Mouse (Mus musculus): ENCODE data around the gene 6330409D20Rik. TPM values are rescaled to one million over a fixed set of nuclear protein-coding genes. Genes with fewer than 3 reads are reported as not detected.

The 6330409D20Rik gene
- polyA plus RNA-seq, 1 experiment from 2014 or later: 0.43 TPM

DNA sequence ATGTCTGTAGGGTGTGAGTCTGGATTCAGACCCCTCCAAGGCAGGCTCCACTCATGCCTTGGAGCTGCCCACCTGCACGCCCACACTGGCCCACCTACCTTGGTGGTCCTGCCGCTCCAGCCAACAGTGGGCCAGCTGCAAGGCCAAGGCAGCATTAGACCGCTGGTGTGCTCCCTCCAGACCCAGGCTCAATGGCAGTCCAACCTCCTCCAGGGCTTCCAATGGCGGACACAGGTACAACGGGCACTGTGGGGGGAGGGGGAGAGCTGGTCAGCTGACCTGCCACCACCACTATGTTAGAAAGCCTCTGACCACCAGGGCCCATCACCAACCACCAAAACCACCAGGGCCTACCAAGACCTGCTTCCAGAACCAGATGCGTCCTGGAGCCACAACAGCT lies 54.2 kb downstream of the 6330409D20Rik start:
- no peaks in the 10 kb centered on the region for H3K9me3 ChIP-seq (ENCODE audit: control insufficient read depth, low read length)
- H3K4me2 ChIP-seq (ENCODE audit: low read depth, low read length): no peak overlapping the region
- no peak overlapping the region for H3K9ac ChIP-seq (ENCODE audit: low read length)
- no peak for ATAC-seq (ENCODE audit: low read depth)
- WGBS: 85% methylated on average over 6 of the region's 6 CpGs
- H3K4me1 ChIP-seq (replicated peaks; ENCODE audit: control insufficient read depth, insufficient read depth, low read length): peaks cover 6% of the 10 kb centered on the region
- no peak overlapping the region for H3K4me3 ChIP-seq (ENCODE audit: low read length)
- H3K36me3 ChIP-seq (ENCODE audit: control insufficient read depth, insufficient read depth, low read length): peaks cover 42% of the 10 kb centered on the region
- no peaks in the 10 kb centered on the region for H3K27me3 ChIP-seq (ENCODE audit: control insufficient read depth, insufficient read depth, low read depth, low read length)
- H3K27ac ChIP-seq (ENCODE audit: low read length): no peak overlapping the region

DNA sequence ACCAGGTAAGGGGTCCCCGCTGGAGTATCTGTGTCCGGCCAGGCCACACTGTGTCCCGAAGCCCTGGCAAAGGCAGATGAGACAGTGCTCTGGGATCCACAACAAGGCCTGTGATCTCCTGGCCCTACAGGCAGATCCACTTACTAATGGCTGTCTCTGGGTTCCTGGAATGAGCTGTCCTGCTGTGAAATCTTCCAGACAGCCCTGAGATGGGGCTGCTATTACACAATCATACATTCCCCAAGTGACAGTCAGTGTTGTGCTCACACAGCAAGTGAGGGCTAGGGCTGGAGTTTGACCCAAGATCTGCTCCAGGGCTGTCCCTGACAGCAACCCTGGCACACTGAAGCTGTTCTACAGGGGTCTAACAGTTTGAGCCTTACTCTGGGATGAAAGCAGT lies 55.0 kb downstream of the 6330409D20Rik start:
- H3K9me3 ChIP-seq (ENCODE audit: control insufficient read depth, low read length): no peaks in the 10 kb centered on the region
- ATAC-seq (ENCODE audit: low read depth): no peak
- H3K4me3 ChIP-seq (ENCODE audit: low read length): no peak overlapping the region
- H3K27me3 ChIP-seq (ENCODE audit: control insufficient read depth, insufficient read depth, low read depth, low read length): no peaks in the 10 kb centered on the region
- whole genome bisulfite sequencing: 96% methylated on average over 3 of the region's 3 CpGs
- H3K9ac ChIP-seq (ENCODE audit: low read length): no peak overlapping the region
- peaks cover 6% of the 10 kb centered on the region for H3K4me1 ChIP-seq (replicated peaks; ENCODE audit: control insufficient read depth, insufficient read depth, low read length)
- H3K4me2 ChIP-seq (ENCODE audit: low read depth, low read length): no peak overlapping the region
- peaks cover 42% of the 10 kb centered on the region for H3K36me3 ChIP-seq (ENCODE audit: control insufficient read depth, insufficient read depth, low read length)
- no peak overlapping the region for H3K27ac ChIP-seq (ENCODE audit: low read length)

DNA sequence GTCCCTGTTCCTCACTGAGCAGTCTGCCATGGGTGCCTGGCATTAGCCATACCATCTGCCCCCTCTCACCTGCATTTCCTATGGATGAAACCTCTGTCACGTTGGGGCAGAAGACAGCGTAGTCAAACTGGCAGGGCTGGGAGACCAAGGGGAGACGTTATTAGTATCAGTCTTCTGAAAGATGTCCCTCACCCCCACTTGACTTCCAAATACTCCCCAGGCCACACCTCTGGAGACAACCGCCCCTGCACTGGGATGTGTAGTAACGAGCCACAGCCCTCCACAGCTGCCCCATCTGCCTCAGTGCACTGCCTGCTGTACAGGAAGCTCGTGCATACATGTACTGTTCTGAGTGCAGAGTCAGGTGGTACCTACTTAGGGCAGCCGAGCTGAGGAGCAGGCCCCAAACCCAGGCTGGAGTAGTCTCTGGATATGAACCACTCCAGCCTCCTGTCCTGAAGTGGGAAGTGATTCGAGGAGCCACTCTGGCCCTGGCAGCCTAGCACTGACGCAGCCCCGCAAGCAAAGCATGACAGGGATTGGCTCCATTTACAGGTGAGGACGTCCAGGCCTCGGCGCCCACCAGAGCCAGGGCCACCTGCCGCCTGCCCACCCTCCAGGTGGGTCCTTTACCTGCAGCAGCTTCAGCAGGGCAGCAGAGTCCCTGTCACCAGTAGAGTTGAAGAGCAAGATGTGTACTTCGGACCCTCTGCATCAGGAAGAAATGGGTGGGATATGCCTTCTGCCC lies 56.0 kb downstream of the 6330409D20Rik start:
- Histone ChIP-seq H3K4me1 (replicated peaks; ENCODE audit: control insufficient read depth, insufficient read depth, low read length) (peaks cover 4% of the 10 kb centered on the region; the same call in 1 of the 2 replicates), H3K4me2 (ENCODE audit: low read depth, low read length) (no peak overlapping the region), H3K9ac (ENCODE audit: low read length) (no peak overlapping the region), H3K36me3 (ENCODE audit: control insufficient read depth, insufficient read depth, low read length) (peaks cover 42% of the 10 kb centered on the region), H3K27ac (ENCODE audit: low read length) (no peak overlapping the region), H3K4me3 (ENCODE audit: low read length) (no peak overlapping the region), H3K9me3 (ENCODE audit: control insufficient read depth, low read length) (no peaks in the 10 kb centered on the region), H3K27me3 (ENCODE audit: control insufficient read depth, insufficient read depth, low read depth, low read length) (no peaks in the 10 kb centered on the region)
- ATAC-seq (ENCODE audit: low read depth): no peak
- WGBS: 83% methylated on average over 15 of the region's 15 CpGs

GRCm38 (mm10) chr2:32683701-32684100 lies 57.1 kb downstream of the 6330409D20Rik start:
- 89% methylated on average over 10 of the region's 10 CpGs for WGBS
- ATAC-seq (ENCODE audit: low read depth): no peak
- H3K27ac ChIP-seq (ENCODE audit: low read length): no peak overlapping the region
- no peak overlapping the region for H3K9ac ChIP-seq (ENCODE audit: low read length)
- no peak overlapping the region for H3K4me2 ChIP-seq (ENCODE audit: low read depth, low read length)
- H3K36me3 ChIP-seq (ENCODE audit: control insufficient read depth, insufficient read depth, low read length): peaks cover 47% of the 10 kb centered on the region
- H3K4me3 ChIP-seq (ENCODE audit: low read length): no peak overlapping the region
- H3K9me3 ChIP-seq (ENCODE audit: control insufficient read depth, low read length): no peaks in the 10 kb centered on the region
- H3K4me1 ChIP-seq (replicated peaks; ENCODE audit: control insufficient read depth, insufficient read depth, low read length): peaks cover 5% of the 10 kb centered on the region; the same call in 1 of the 2 replicates
- H3K27me3 ChIP-seq (ENCODE audit: control insufficient read depth, insufficient read depth, low read depth, low read length): no peaks in the 10 kb centered on the region

- peaks cover 5% of the 10 kb centered on the region; the same call in 1 of the 2 replicates for H3K4me1 ChIP-seq (replicated peaks; ENCODE audit: control insufficient read depth, insufficient read depth, low read length)
- peaks cover 51% of the 10 kb centered on the region for H3K36me3 ChIP-seq (ENCODE audit: control insufficient read depth, insufficient read depth, low read length)
- no peak overlapping the region for H3K27ac ChIP-seq (ENCODE audit: low read length)
- no peaks in the 10 kb centered on the region for H3K9me3 ChIP-seq (ENCODE audit: control insufficient read depth, low read length)
- no peak overlapping the region for H3K9ac ChIP-seq (ENCODE audit: low read length)
- no peak for ATAC-seq (ENCODE audit: low read depth)
- no peak overlapping the region for H3K4me2 ChIP-seq (ENCODE audit: low read depth, low read length)
- WGBS: 83% methylated on average over 14 of the region's 14 CpGs
- no peaks in the 10 kb centered on the region for H3K27me3 ChIP-seq (ENCODE audit: control insufficient read depth, insufficient read depth, low read depth, low read length)
- no peak overlapping the region for H3K4me3 ChIP-seq (ENCODE audit: low read length)
Measured at GRCm38 (mm10) chr2:32682721-32683417, 57.9 kb downstream of the 6330409D20Rik start.

MicroRNAs encoded within 50 kb of the gene (microRNA counts, 519-probe panel; counts per million panel counts)
- microRNA mmu-miR-2861: not detected

Small RNA genes lying within 50 kb of the gene (microRNA-seq; reads per million reads assigned to microRNA genes)
- gene Mir2861 (not detected), gene Mir3960 (not detected), gene Mir8093 (not detected)

Other genes with a start within 250 kb of the 6330409D20Rik start
- gene Fam102a, start 205.7 kb downstream of the 6330409D20Rik start, polyA plus RNA-seq (2015; fragmentation: Nextera tagmentation; extraction: Ambion mirVana): 11.9 and 12.7 TPM in 2 replicates
- 106 and 109 TPM in 2 replicates for gene Dpm2, start 170.2 kb downstream of the 6330409D20Rik start, polyA plus RNA-seq (2015; fragmentation: Nextera tagmentation; extraction: Ambion mirVana)
- 0.15 and 0.34 TPM in 2 replicates for gene Pip5kl1, start 166.2 kb downstream of the 6330409D20Rik start, polyA plus RNA-seq (2015; fragmentation: Nextera tagmentation; extraction: Ambion mirVana)
- not detected in 2 replicates for gene 9430097D07Rik, start 165.3 kb downstream of the 6330409D20Rik start, polyA plus RNA-seq (2015; fragmentation: Nextera tagmentation; extraction: Ambion mirVana)
- 26.0 and 28.1 TPM in 2 replicates for gene St6galnac4, start 153.9 kb downstream of the 6330409D20Rik start, polyA plus RNA-seq (2015; fragmentation: Nextera tagmentation; extraction: Ambion mirVana)
- 25.4 and 26.3 TPM in 2 replicates for gene St6galnac6, start 141.3 kb downstream of the 6330409D20Rik start, polyA plus RNA-seq (2015; fragmentation: Nextera tagmentation; extraction: Ambion mirVana)
- 67.2 and 76.7 TPM in 2 replicates for gene Ak1, start 119.3 kb downstream of the 6330409D20Rik start, polyA plus RNA-seq (2015; fragmentation: Nextera tagmentation; extraction: Ambion mirVana)
- gene Eng, start 94.4 kb downstream of the 6330409D20Rik start, polyA plus RNA-seq (2015; fragmentation: Nextera tagmentation; extraction: Ambion mirVana): 108 and 120 TPM in 2 replicates
- gene Fpgs, start 36.9 kb downstream of the 6330409D20Rik start, polyA plus RNA-seq (2015; fragmentation: Nextera tagmentation; extraction: Ambion mirVana): 22.0 and 25.5 TPM in 2 replicates
- 77.2 and 85.1 TPM in 2 replicates for gene Cdk9, start 27.9 kb downstream of the 6330409D20Rik start, polyA plus RNA-seq (2015; fragmentation: Nextera tagmentation; extraction: Ambion mirVana)
- 43.2 and 46.2 TPM in 2 replicates for gene Sh2d3c, start 20.0 kb downstream of the 6330409D20Rik start, polyA plus RNA-seq (2015; fragmentation: Nextera tagmentation; extraction: Ambion mirVana)
- 61.7 and 63.5 TPM in 2 replicates for gene Tor2a, start 16.2 kb upstream of the 6330409D20Rik start, polyA plus RNA-seq (2015; fragmentation: Nextera tagmentation; extraction: Ambion mirVana)
- 1.2 and 2.1 TPM in 2 replicates for gene Ttc16, start 34.6 kb upstream of the 6330409D20Rik start, polyA plus RNA-seq (2015; fragmentation: Nextera tagmentation; extraction: Ambion mirVana)
- 4.1 and 4.5 TPM in 2 replicates for gene Ptrh1, start 34.8 kb upstream of the 6330409D20Rik start, polyA plus RNA-seq (2015; fragmentation: Nextera tagmentation; extraction: Ambion mirVana)
- gene Cfap157, start 43.4 kb upstream of the 6330409D20Rik start, polyA plus RNA-seq (2015; fragmentation: Nextera tagmentation; extraction: Ambion mirVana): 2.1 and 2.4 TPM in 2 replicates
- 21.9 and 24.1 TPM in 2 replicates for gene Stxbp1, start 106.2 kb upstream of the 6330409D20Rik start, polyA plus RNA-seq (2015; fragmentation: Nextera tagmentation; extraction: Ambion mirVana)
- gene Fam129b, start 135.1 kb upstream of the 6330409D20Rik start, polyA plus RNA-seq (2015; fragmentation: Nextera tagmentation; extraction: Ambion mirVana): 133 and 141 TPM in 2 replicates
- 145 and 151 TPM in 2 replicates for gene Rpl12, start 220.5 kb upstream of the 6330409D20Rik start, polyA plus RNA-seq (2015; fragmentation: Nextera tagmentation; extraction: Ambion mirVana)
- 9.3 and 10.6 TPM in 2 replicates for gene Lrsam1, start 220.6 kb upstream of the 6330409D20Rik start, polyA plus RNA-seq (2015; fragmentation: Nextera tagmentation; extraction: Ambion mirVana)
- gene Slc2a8, start 241.1 kb upstream of the 6330409D20Rik start, polyA plus RNA-seq (2015; fragmentation: Nextera tagmentation; extraction: Ambion mirVana): 19.2 and 20.6 TPM in 2 replicates

Measured in lung, embryonic 16.5 days (tissue).